Mouse (Mus musculus) heart, postnatal 0 days (tissue): ENCODE measurements at regions not wholly inside any gene's neighbourhood (a gene's known extent, or its start where the extent isn't known, plus 50 kb on each side); places are given as distances from the start of the nearest gene placed in this dataset.

Experiments
- CTCF ChIP-seq: IDR thresholded peaks from 2 replicates; pipeline ENCODE4 v1.5.1; 2016; ENCODE audit warnings: antibody characterized with exemption, control low read depth, low read depth
- EP300 ChIP-seq: IDR thresholded peaks from 2 replicates; pipeline ENCODE4 v1.6.1; 2016; ENCODE audit warnings: antibody characterized with exemption, low read depth

- TF ChIP-seq EP300 (no peak), CTCF (no peak)
Observed at GRCm38 (mm10) chr13:90402061-90402460, 312.7 kb upstream of the Xrcc4 start.
